Mouse (Mus musculus) hematopoietic stem cell, adult 5-6 weeks (primary cell): ENCODE measurements at regions not wholly inside any gene's neighbourhood (a gene's known extent, or its start where the extent isn't known, plus 50 kb on each side); places are given as distances from the start of the nearest gene placed in this dataset.
A peak's percentile ranks its signal among the peaks of the same experiment; 100 is the strongest.

Experiments used
- ATAC-seq, 2 experiments: fragments of 125-278 bp in 1 of 2; replicated peaks in 1 of 2; 2 replicates each; pipeline ENCODE4 v1.8.0; 2016 to 2017; ENCODE audit warnings: inconsistent platforms in 2 of 2, mild to moderate bottlenecking in 2 of 2, moderate number of reproducible peaks in 2 of 2, low read depth in 1 of 2, moderate TSS enrichment in 1 of 2; ENCODE audit not compliant: low FRiP score in 2 of 2, poor library complexity in 2 of 2, severe bottlenecking in 2 of 2, insufficient read depth in 1 of 2, low TSS enrichment in 1 of 2

- no peak for ATAC-seq
Observed at GRCm38 (mm10) chr1:177639931-177640846, 89.4 kb upstream of the 1700016C15Rik start.

- ATAC-seq: no peak
Observed at GRCm38 (mm10) chr1:177642712-177643467, 86.7 kb upstream of the 1700016C15Rik start.

- ATAC-seq: no peak
Observed at GRCm38 (mm10) chr1:177643662-177644061, 86.0 kb upstream of the 1700016C15Rik start.

- ATAC-seq: no peak
Observed at GRCm38 (mm10) chr1:177644214-177644613, 85.4 kb upstream of the 1700016C15Rik start.

- no peak for ATAC-seq
Observed at GRCm38 (mm10) chr1:177645327-177645726, 84.3 kb upstream of the 1700016C15Rik start.

GRCm38 (mm10) chr1:177645897-177646535 lies 83.6 kb upstream of the 1700016C15Rik start:
- ATAC-seq: no peak

GRCm38 (mm10) chr1:177647876-177648275 lies 81.7 kb upstream of the 1700016C15Rik start:
- ATAC-seq: no peak

- no peak for ATAC-seq
Observed at GRCm38 (mm10) chr1:177648974-177649373, 80.6 kb upstream of the 1700016C15Rik start.

- ATAC-seq: no peak
Observed at GRCm38 (mm10) chr1:177651219-177651618, 78.4 kb upstream of the 1700016C15Rik start.

- peak in 1 of 2 experiments; percentile 28; a peak in 1 of 4 replicates for ATAC-seq
Observed at GRCm38 (mm10) chr1:177663163-177663562, 66.5 kb upstream of the 1700016C15Rik start.

- peak; percentile 61 to 70 for ATAC-seq
Observed at GRCm38 (mm10) chr1:177667041-177667791, 62.4 kb upstream of the 1700016C15Rik start.

GRCm38 (mm10) chr1:177670576-177670975 lies 59.0 kb upstream of the 1700016C15Rik start:
- ATAC-seq: no peak

GRCm38 (mm10) chr1:177676657-177677056 lies 53.0 kb upstream of the 1700016C15Rik start:
- no peak for ATAC-seq

- no peak for ATAC-seq
Observed at GRCm38 (mm10) chr1:177678832-177679231, 50.8 kb upstream of the 1700016C15Rik start.
